Mouse (Mus musculus): ENCODE results near the gene Lhfp. TPM values are rescaled to one million over a fixed set of nuclear protein-coding genes. Genes with fewer than 3 reads are reported as not detected.
A peak's percentile ranks its signal among the peaks of the same experiment; 100 is the strongest.

Lhfp gene
- total and polyA plus RNA-seq, 3 experiments, result 51.4 to 79.4 (median 53.5) TPM

- intact Hi-C loops (cut with DNase I), result no loop called here
- no peak overlapping the region for H3K9ac ChIP-seq (ENCODE audit: low read depth, low read length)
- H3K79me2 ChIP-seq (replicated peaks; ENCODE audit: control insufficient read depth, insufficient read depth, low read length), result peaks cover 2% of the 10 kb centered on the region; the same call in 1 of the 2 replicates
- DNase-seq, result no peak
- H3K27me3 ChIP-seq (ENCODE audit: control insufficient read depth, insufficient read depth, low read length), result no peaks in the 10 kb centered on the region
- WGBS, result 39% methylated on average over 5 of the region's 5 CpGs
- peaks cover 8% of the 10 kb centered on the region for H3K36me3 ChIP-seq (ENCODE audit: control insufficient read depth, insufficient read depth, low read length)
- H3K27ac ChIP-seq, result no peak overlapping the region
- H3K4me3 ChIP-seq, result no peak overlapping the region
- peaks cover 10% of the 10 kb centered on the region for H3K4me1 ChIP-seq (ENCODE audit: control insufficient read depth, insufficient read depth, low read length)
- TF ChIP-seq EP300 (IDR thresholded peaks at IDR 0.05; ENCODE audit: insufficient read depth, low read depth, low read length) (no peak), CTCF (IDR thresholded peaks at IDR 0.05) (no peak), POLR2A (IDR thresholded peaks at IDR 0.05; ENCODE audit: insufficient read depth, low read depth, low read length) (no peak)
Observed at GRCm38 (mm10) chr3:53068399-53068798, 27.1 kb downstream of the Lhfp start.

GRCm38 (mm10) chr3:53074264-53074663 is 32.9 kb downstream of the Lhfp start:
- intact Hi-C loops (cut with DNase I), result no loop called here
- no peak for DNase-seq
- Histone ChIP-seq H3K4me3 (no peak overlapping the region), H3K27ac (no peak overlapping the region), H3K4me1 (ENCODE audit: control insufficient read depth, insufficient read depth, low read length) (0 out of 2 replicates have a peak, but pooled peaks cover 2% of the 10 kb centered on the region), H3K79me2 (replicated peaks; ENCODE audit: control insufficient read depth, insufficient read depth, low read length) (peaks cover 2% of the 10 kb centered on the region; the same call in 1 of the 2 replicates), H3K9ac (ENCODE audit: low read depth, low read length) (no peak overlapping the region), H3K36me3 (ENCODE audit: control insufficient read depth, insufficient read depth, low read length) (peaks cover 3% of the 10 kb centered on the region), H3K27me3 (ENCODE audit: control insufficient read depth, insufficient read depth, low read length) (no peaks in the 10 kb centered on the region)
- no peak for TF ChIP-seq POLR2A (IDR thresholded peaks at IDR 0.05; ENCODE audit: insufficient read depth, low read depth, low read length)
- TF ChIP-seq EP300 (IDR thresholded peaks at IDR 0.05; ENCODE audit: insufficient read depth, low read depth, low read length), result no peak
- TF ChIP-seq CTCF (IDR thresholded peaks at IDR 0.05), result no peak
- WGBS, result 74% methylated on average over 4 of the region's 4 CpGs

DNA sequence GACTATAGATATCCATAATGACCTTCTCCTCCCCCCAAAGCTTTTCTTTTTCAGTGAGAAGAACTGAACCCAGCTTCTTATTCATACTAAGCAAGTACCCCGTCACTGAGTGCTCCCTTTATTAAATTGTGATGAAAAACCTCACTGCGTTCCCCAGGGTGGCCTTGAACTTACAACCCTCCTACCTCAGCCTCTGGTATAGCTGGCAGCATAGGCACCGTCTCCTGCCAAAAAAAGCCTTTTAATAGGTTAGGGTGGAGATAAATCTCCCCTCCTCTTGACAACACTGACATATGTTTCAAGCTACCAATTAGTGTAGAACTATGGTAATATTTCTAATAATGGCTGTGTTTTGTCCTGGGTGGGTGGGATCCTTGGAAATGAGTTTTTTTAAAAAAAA is 33.4 kb downstream of the Lhfp start:
- DNase-seq, result no peak
- Histone ChIP-seq H3K4me3 (no peak overlapping the region), H3K9ac (ENCODE audit: low read depth, low read length) (no peak overlapping the region), H3K27ac (no peak overlapping the region), H3K27me3 (ENCODE audit: control insufficient read depth, insufficient read depth, low read length) (no peaks in the 10 kb centered on the region), H3K4me1 (ENCODE audit: control insufficient read depth, insufficient read depth, low read length) (0 out of 2 replicates have a peak, but pooled peaks cover 2% of the 10 kb centered on the region), H3K36me3 (ENCODE audit: control insufficient read depth, insufficient read depth, low read length) (peaks cover 3% of the 10 kb centered on the region), H3K79me2 (replicated peaks; ENCODE audit: control insufficient read depth, insufficient read depth, low read length) (peaks cover 2% of the 10 kb centered on the region; the same call in 1 of the 2 replicates)
- TF ChIP-seq EP300 (IDR thresholded peaks at IDR 0.05; ENCODE audit: insufficient read depth, low read depth, low read length), result no peak
- TF ChIP-seq POLR2A (IDR thresholded peaks at IDR 0.05; ENCODE audit: insufficient read depth, low read depth, low read length), result no peak
- no peak for TF ChIP-seq CTCF (IDR thresholded peaks at IDR 0.05)
- intact Hi-C loops (cut with DNase I), result no loop called here
- WGBS, result 92% methylated on average over 3 of the region's 3 CpGs

DNA sequence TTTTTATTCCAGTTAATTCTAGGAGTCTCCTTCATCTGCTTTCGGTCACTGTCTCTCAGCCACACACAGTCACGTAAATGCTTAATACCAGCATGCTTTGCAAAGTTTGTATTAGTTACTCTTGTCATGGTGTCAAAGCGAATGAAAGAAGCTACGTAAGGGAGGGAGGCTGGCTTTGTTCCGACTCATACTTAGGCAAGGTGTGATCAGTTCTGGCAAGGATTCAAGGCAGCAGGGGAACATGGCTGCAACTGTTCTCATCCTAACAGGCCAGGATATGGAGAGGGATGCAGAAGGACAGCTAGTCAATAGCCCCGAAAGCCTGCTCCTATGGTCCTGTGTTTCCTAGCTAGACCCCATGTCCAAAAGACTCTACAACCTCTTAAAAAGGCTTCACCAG is 39.0 kb downstream of the Lhfp start:
- peaks cover 4% of the 10 kb centered on the region for H3K4me1 ChIP-seq (ENCODE audit: control insufficient read depth, insufficient read depth, low read length)
- H3K27me3 ChIP-seq (ENCODE audit: control insufficient read depth, insufficient read depth, low read length), result no peaks in the 10 kb centered on the region
- intact Hi-C loops (cut with DNase I), result no loop called here
- H3K9ac ChIP-seq (ENCODE audit: low read depth, low read length), result no peak overlapping the region
- TF ChIP-seq POLR2A (IDR thresholded peaks at IDR 0.05; ENCODE audit: insufficient read depth, low read depth, low read length), result no peak
- no peak for TF ChIP-seq EP300 (IDR thresholded peaks at IDR 0.05; ENCODE audit: insufficient read depth, low read depth, low read length)
- no peak for TF ChIP-seq CTCF (IDR thresholded peaks at IDR 0.05)
- no peak for DNase-seq
- no peaks in the 10 kb centered on the region; the same call in none of the 2 replicates for H3K79me2 ChIP-seq (replicated peaks; ENCODE audit: control insufficient read depth, insufficient read depth, low read length)
- no peak overlapping the region for H3K27ac ChIP-seq
- no peak overlapping the region for H3K4me3 ChIP-seq
- whole genome bisulfite sequencing, result 92% methylated on average over 6 of the region's 6 CpGs
- no peaks in the 10 kb centered on the region; the same call in 1 of the 2 replicates for H3K36me3 ChIP-seq (ENCODE audit: control insufficient read depth, insufficient read depth, low read length)

DNA sequence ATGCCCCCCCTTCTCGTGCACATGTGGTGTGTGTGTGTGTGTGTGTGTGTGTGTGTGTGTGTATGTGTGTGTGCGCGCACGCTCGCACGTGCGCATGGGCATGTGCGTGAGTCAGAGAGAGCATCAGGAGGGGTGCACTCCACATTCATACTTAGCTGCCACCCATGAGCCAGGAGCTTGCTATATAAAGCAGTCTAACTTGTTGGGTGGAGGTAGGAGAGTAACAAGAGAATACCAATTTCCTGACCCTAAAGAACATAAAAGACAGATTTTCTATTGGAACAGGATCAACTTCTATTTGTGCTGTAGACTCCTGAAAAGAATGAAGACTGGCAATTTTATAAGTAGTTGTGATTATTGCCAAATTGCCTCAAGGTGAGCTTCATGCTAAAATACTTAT is 39.4 kb downstream of the Lhfp start:
- no peak overlapping the region for H3K4me3 ChIP-seq
- no peak overlapping the region for H3K27ac ChIP-seq
- H3K27me3 ChIP-seq (ENCODE audit: control insufficient read depth, insufficient read depth, low read length), result no peaks in the 10 kb centered on the region
- no peak for DNase-seq
- peaks cover 4% of the 10 kb centered on the region for H3K4me1 ChIP-seq (ENCODE audit: control insufficient read depth, insufficient read depth, low read length)
- H3K79me2 ChIP-seq (replicated peaks; ENCODE audit: control insufficient read depth, insufficient read depth, low read length), result no peaks in the 10 kb centered on the region; the same call in none of the 2 replicates
- TF ChIP-seq CTCF (IDR thresholded peaks at IDR 0.05) (no peak), POLR2A (IDR thresholded peaks at IDR 0.05; ENCODE audit: insufficient read depth, low read depth, low read length) (no peak), EP300 (IDR thresholded peaks at IDR 0.05; ENCODE audit: insufficient read depth, low read depth, low read length) (no peak)
- intact Hi-C loops (cut with DNase I), result no loop called here
- H3K9ac ChIP-seq (ENCODE audit: low read depth, low read length), result no peak overlapping the region
- H3K36me3 ChIP-seq (ENCODE audit: control insufficient read depth, insufficient read depth, low read length), result no peaks in the 10 kb centered on the region; the same call in 1 of the 2 replicates
- WGBS, result 94% methylated on average over 8 of the region's 8 CpGs

DNA sequence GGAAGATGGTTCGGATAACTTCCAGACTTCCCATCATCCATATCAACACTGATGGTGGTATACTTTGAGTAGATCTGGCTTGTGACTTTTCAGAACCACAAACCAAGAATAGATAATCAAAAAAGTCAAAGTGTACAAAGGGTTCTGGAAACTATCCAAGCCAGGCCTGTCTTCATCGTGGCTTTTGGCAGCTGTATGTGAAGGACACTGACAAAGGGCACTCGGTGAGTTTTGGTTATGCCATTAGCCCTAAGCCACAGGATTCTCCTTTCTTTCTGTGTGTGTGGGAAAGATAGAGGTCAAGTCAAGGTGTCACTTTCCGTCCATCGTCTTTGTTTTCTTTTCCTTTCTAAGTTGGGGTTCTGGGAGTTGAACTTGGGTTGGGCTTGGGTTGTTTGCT is 42.4 kb downstream of the Lhfp start:
- Histone ChIP-seq H3K4me1 (ENCODE audit: control insufficient read depth, insufficient read depth, low read length) (peaks cover 8% of the 10 kb centered on the region), H3K27me3 (ENCODE audit: control insufficient read depth, insufficient read depth, low read length) (no peaks in the 10 kb centered on the region), H3K36me3 (ENCODE audit: control insufficient read depth, insufficient read depth, low read length) (peaks cover 4% of the 10 kb centered on the region), H3K4me3 (no peak overlapping the region), H3K9ac (ENCODE audit: low read depth, low read length) (no peak overlapping the region), H3K27ac (peak overlapping the region; percentile 26), H3K79me2 (replicated peaks; ENCODE audit: control insufficient read depth, insufficient read depth, low read length) (no peaks in the 10 kb centered on the region; the same call in none of the 2 replicates)
- no peak for DNase-seq
- 33% methylated on average over 5 of the region's 5 CpGs for WGBS
- intact Hi-C loops (cut with DNase I), result no loop called here
- no peak for TF ChIP-seq POLR2A (IDR thresholded peaks at IDR 0.05; ENCODE audit: insufficient read depth, low read depth, low read length)
- TF ChIP-seq EP300 (IDR thresholded peaks at IDR 0.05; ENCODE audit: insufficient read depth, low read depth, low read length), result no peak
